Mouse (Mus musculus) regulatory T cell (primary cell): ENCODE data around the gene Phykpl.
"Not testable (repeated sequence)": the region's sequence is repeated elsewhere in the genome, so short reads cannot be mapped to it uniquely, and the experiment has no call there.

ENCODE experiments used
- in situ Hi-C: fragments of 300-600 bp; cut with MboI, MseI; formaldehyde crosslinking; loops from one replicate; pipeline ENCODE4 v1.15.1; 2025; ENCODE audit warnings: high pct_unique_total_duplicates

Phykpl gene

DNA sequence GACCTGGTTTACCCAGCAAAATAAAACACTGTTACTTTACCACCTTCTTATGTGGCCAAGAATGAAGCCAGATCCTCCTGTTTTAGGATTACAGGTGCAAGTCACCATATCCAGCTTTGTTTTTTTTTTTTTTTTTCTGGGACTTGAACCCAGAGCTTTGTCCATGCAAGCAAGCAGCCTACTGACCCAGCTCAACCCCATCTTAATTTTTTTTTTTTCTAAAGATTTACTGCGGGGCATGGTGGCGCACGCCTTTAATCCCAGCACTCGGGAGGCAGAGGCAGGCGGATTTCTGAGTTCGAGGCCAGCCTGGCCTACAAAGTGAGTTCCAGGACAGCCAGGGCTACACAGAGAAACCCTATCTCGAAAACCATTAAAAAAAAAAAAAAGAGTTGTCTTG, 31.6 kb downstream of the Phykpl start:
- in situ Hi-C loops: loop anchor here (5.0 kb wide), 1 partner anchor 66 kb away; no protein-coding TSS in a partner anchor

GRCm38 (mm10) chr11:51617693-51618092, 33.1 kb downstream of the Phykpl start:
- in situ Hi-C loops: loop anchor here (5.0 kb wide), 1 partner anchor 65 kb away; no protein-coding TSS in a partner anchor

GRCm38 (mm10) chr11:51618894-51619408, 34.4 kb downstream of the Phykpl start:
- in situ Hi-C loops: loop anchor here (5.0 kb wide), 1 partner anchor 63 kb away; no protein-coding TSS in a partner anchor

DNA sequence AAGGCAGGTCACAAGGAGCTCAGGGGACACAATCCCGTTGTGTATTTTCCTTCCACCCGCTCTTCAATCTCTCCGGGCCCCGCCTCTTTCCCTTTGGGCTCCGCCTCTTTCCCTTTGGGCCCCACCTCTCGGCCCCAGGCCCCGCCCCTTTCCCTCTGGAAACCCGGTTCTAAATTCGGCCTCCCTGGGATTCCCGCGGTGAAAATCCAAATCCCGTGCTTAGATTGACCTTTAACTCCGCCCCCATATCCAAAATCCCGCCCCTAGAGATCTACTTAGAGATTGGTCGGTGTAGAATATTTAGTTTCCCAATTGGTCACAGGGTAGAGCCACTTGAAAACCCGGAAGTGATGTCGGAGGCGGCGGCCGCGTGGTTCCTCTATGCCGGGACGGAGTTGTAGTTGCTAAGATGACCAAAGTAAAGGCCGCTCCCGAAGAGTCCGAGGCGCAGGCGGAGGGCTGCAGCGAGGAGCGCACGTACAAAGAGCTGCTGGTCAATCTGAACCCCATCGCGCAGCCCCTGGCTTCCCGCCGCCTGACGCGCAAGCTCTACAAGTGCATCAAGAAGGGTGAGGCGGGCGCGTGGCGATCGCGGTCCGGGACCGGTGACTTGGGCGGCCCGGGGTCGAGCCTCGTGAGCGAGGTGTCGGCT, 35.0 kb downstream of the Phykpl start, which contains the start of gene Nhp2:
Gene Nhp2, plus strand, starts transcription at position 327 of the 652 bp plus-strand sequence.
- in situ Hi-C loops: loop anchor here (5.0 kb wide), 1 partner anchor 63 kb away; no protein-coding TSS in a partner anchor

GRCm38 (mm10) chr11:51620084-51620483, 35.5 kb downstream of the Phykpl start:
- in situ Hi-C loops: no loop called here

DNA sequence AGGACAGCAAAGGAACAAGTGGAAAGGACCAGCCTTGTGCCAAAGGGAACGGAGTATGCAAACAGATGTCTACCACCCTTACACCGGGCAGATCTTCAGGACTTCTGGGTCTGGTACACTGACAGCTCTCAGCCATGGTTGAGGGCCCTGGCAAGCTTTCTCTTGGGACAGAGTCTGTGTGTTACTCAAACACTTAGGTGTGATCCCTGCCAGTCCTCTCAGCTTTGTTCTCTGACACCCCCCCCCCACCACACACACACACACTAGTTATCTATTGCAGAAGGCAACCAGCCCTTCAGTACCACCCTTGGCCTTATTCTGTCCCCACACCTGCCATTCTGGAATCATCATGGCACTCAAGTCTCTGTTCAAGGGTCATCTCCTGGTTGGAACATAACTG, 37.2 kb downstream of the Phykpl start:
- in situ Hi-C loops: no loop called here

- in situ Hi-C loops: no loop called here
These were observed 38.5 kb downstream of the Phykpl start for GRCm38 (mm10) chr11:51622971-51623491.

- in situ Hi-C loops: no loop called here
These were observed 40.7 kb downstream of the Phykpl start for GRCm38 (mm10) chr11:51625187-51625820.

- in situ Hi-C loops: no loop called here
These were observed 42.9 kb downstream of the Phykpl start for GRCm38 (mm10) chr11:51627425-51627824.

DNA sequence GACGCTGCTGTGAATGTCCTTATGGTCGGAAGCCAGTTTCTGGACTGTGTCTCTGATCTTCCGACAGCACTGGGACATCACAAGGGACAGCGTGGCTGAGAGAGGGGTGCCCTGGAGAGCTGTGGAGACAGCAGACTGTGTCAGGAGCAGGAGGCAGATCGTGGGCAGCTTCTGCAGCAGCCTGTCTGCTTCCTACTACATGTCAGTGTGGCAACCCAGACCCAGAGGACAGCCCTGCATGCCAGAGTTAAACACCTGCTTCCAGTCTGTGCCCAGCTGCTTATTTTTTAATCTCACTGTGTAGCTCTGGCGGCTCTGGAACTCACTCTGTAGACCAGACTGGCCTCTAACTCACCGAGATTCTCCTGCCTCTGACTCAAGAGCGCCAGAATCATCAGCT, 43.4 kb downstream of the Phykpl start:
- in situ Hi-C loops: no loop called here

- in situ Hi-C loops: no loop called here
These were observed 45.2 kb downstream of the Phykpl start for GRCm38 (mm10) chr11:51629651-51630314.

DNA sequence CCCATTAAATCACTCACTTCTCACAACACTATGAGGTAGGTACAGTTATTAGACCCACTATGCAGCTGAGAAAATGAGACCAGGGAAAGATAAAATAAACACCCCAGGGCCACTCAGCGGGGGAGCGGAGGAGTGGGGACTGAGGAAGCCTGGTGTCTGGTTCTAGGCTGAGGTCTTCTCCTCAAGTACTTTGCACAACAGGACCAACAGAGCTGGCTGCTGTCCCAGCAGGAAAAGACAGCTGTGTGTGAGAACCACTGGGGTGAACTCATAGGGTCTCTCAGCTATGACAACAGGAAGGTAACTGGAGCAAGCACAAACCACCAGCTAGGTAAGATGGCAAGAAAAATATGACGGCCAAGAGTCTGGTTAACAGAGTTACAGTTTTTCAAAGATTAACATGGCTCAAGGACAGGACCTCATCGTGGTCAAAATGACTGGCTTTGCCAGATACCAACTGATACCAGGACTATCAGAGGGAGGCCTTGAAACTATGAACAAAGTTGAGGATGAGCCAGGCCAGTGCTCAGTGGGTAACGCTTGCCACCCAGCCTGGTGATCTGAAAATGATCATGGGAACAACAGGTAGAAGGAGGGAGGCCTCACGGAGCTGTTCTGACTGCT, 47.7 kb downstream of the Phykpl start:
- in situ Hi-C loops: no loop called here

- in situ Hi-C loops: not testable (repeated sequence)
These were observed 48.6 kb downstream of the Phykpl start for GRCm38 (mm10) chr11:51633200-51633599.

DNA sequence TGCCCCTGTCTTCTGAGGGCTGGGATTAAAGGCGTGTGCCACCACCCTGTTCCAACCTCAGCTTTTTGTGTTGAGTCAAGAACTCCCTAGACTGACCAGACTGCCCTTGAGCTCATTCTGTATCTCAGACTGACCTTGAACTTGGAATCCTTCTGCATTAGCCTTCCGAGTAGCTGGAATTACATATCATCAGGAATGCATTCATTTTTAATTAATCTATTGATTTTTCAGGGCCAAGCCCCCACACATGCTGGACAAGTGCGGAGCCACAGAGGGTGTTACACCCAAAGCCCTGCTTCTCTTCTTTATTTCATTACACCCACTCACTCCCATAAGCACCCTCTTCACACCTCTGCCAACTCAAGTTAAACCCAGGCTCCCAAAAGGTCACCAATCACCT, 49.2 kb downstream of the Phykpl start:
- in situ Hi-C loops: no loop called here

DNA sequence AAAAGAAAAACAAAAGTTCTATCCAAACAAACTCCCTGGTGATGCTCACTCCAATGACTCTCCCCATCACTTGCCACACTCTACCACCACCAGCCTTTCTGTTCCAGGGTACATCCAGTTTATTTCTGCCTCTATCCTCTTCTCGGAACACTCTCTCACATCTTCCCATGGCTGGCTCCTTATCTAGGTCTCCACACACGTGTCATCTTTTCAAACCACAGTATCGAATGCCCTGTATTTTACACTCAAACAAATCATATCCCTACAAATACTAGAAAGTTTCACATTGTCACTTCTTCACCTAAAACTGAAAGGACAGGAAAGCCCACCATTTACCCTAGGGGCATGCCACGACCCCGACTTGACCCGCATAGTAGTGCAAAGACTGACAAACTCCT, 50.6 kb downstream of the Phykpl start:
- in situ Hi-C loops: no loop called here

DNA sequence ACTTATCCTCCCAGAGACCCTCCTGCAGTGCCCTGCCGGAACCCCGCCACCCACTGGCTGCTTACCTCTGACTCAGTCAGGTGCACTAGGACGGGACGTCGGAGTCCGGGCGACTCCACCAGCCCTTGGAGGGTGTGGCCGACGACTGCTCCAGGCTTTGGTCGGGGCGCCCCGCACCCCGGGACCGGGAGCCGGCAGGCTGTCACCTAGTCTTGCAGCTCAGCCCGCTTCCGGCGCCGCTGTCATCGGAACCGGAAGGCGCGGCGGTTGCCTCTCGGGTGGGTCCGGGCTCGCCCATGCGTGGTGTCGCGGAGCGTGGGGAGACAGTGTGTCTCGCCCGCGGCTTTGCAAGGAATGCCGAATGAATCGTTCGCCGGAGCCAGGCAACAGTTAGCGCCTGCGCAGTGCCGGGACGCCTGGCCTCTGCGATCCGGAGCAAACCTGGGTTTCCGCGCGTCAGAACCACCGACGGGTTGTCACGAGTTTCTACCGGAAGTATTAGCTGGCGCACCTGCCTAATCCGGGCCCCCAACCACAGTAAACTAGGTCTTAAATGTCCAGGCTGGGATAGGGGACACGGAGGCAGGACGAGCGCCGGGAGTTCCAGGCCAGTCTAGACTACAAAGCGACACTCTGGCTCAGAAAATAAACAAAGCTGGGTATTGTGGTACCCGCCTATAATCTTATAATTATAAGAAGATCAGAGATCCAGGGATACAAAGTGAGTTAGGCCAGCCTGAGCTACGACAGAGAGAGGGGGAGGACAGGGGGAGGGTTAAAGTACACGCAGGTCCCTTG, 51.2 kb downstream of the Phykpl start, which contains the start of gene Rmnd5b:
Gene Rmnd5b, minus strand, starts transcription at position 372 of the 798 bp plus-strand sequence.
- in situ Hi-C loops: no loop called here

DNA sequence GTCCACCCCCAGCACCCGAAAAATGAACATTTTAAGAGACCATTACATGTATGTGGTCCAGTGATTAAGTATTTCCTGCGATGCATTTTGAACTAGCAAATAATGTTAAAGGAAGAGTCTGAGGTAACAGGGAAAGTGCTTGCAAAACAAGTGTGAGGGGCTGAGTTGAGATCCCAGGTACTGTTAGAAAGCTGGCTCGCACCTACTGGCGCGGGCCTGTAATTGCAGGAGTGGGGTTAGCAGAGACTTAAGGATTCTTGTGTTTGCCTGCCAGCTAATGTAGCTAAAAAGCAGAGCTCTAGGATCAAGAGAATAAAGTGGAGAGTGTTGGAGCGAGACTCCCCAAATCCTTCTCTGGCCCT, 51.7 kb downstream of the Phykpl start:
- in situ Hi-C loops: no loop called here

- in situ Hi-C loops: no loop called here
These were observed 53.4 kb downstream of the Phykpl start for GRCm38 (mm10) chr11:51637971-51638414.

- in situ Hi-C loops: no loop called here
These were observed 53.9 kb downstream of the Phykpl start for GRCm38 (mm10) chr11:51638497-51638896.

- in situ Hi-C loops: no loop called here
These were observed 56.2 kb downstream of the Phykpl start for GRCm38 (mm10) chr11:51640748-51641147.

GRCm38 (mm10) chr11:51643202-51643601, 58.6 kb downstream of the Phykpl start:
- in situ Hi-C loops: no loop called here
